Mouse (Mus musculus) adrenal gland, adult 18-20 months (tissue): ENCODE measurements around the gene Sapcd1. TPM values are rescaled to one million over a fixed set of nuclear protein-coding genes. Genes with fewer than 3 reads are reported as not detected.
A peak's percentile ranks its signal among the peaks of the same experiment; 100 is the strongest.

Experiments used
- DNase-seq, 2 experiments: peaks; one replicate each; pipeline ENCODE4 v3.0.0; 2021 to 2022; ENCODE audit warnings: low spot score in 2 of 2
- long read RNA-seq, 2 experiments: library from polyadenylated mRNA; stranded (forward); transcript quantifications; one replicate each; pipeline ENCODE4 v2.0.0; 2021
- total RNA-seq, 2 experiments: library from RNA; stranded (reverse); gene quantifications; 1 replicate in 1 of 2; 2 replicates in 1 of 2; pipeline ENCODE4 v1.2.3; 2021

Sapcd1 gene
- under 1 TPM in 1 of 2 experiments, not detected in 1; 0.51 TPM for total RNA-seq
- long read RNA-seq, experiment 1, result 0 reads
- long read RNA-seq, experiment 2, partial matches to known transcripts, result 0 of 2 reads
- long read RNA-seq, experiment 2, other reads (novel, unspliced or antisense), result 2 of 2 reads

- no peak for DNase-seq
Measured at GRCm38 (mm10) chr17:35027277-35028068, at the start of gene Sapcd1. TSS of gene Sapcd1 (minus strand) at chr17:35028016.

- DNase-seq, result no peak
Measured at GRCm38 (mm10) chr17:35077285-35077684, 49.5 kb upstream of the Sapcd1 start.

GRCm38 (mm10) chr17:35076507-35077176 lies 48.8 kb upstream of the Sapcd1 start, which contains the start of gene Ly6g6e:
TSS of gene Ly6g6e (plus strand) at chr17:35076902.
- DNase-seq, result no peak

- no peak for DNase-seq
Measured at GRCm38 (mm10) chr17:35074097-35074496, 46.3 kb upstream of the Sapcd1 start.

- no peak for DNase-seq
Measured at GRCm38 (mm10) chr17:35071454-35071853, 43.6 kb upstream of the Sapcd1 start.

- no peak for DNase-seq
Measured at GRCm38 (mm10) chr17:35070556-35071229, 42.9 kb upstream of the Sapcd1 start.

- no peak for DNase-seq
Measured at GRCm38 (mm10) chr17:35068213-35068914, 40.5 kb upstream of the Sapcd1 start.

GRCm38 (mm10) chr17:35066084-35066483 lies 38.3 kb upstream of the Sapcd1 start, which contains the start of gene Mpig6b:
TSS of gene Mpig6b (minus strand) at chr17:35066184.
- DNase-seq, result no peak

- no peak for DNase-seq
Measured at GRCm38 (mm10) chr17:35064951-35065947, 37.4 kb upstream of the Sapcd1 start, which contains the start of gene Ly6g6c. TSS of gene Ly6g6c (plus strand) at chr17:35065388.

- DNase-seq, result no peak
Measured at GRCm38 (mm10) chr17:35064378-35064877, 36.6 kb upstream of the Sapcd1 start.

GRCm38 (mm10) chr17:35063466-35063865 lies 35.6 kb upstream of the Sapcd1 start:
- no peak for DNase-seq

GRCm38 (mm10) chr17:35061299-35061698 lies 33.5 kb upstream of the Sapcd1 start:
- DNase-seq, result no peak

GRCm38 (mm10) chr17:35060737-35061297 lies 33.0 kb upstream of the Sapcd1 start:
- DNase-seq, result no peak

GRCm38 (mm10) chr17:35060071-35060470 lies 32.3 kb upstream of the Sapcd1 start:
- DNase-seq, result no peak

- peak; percentile 80 to 84 for DNase-seq
Measured at GRCm38 (mm10) chr17:35058911-35059892, 31.4 kb upstream of the Sapcd1 start, which contains the start of gene Ddah2. TSS of gene Ddah2 (plus strand) at chr17:35059035.

- DNase-seq, result no peak
Measured at GRCm38 (mm10) chr17:35058316-35058715, 30.5 kb upstream of the Sapcd1 start.

- DNase-seq, result no peak
Measured at GRCm38 (mm10) chr17:35057090-35057489, 29.3 kb upstream of the Sapcd1 start.
